Mouse (Mus musculus) thymus, postnatal 0 days (tissue): Measurements from ENCODE around the gene Ltbp1. TPM values are rescaled to one million over a fixed set of nuclear protein-coding genes. Genes with fewer than 3 reads are reported as not detected.

Experiments used
- DNase-seq: peaks from one replicate; pipeline ENCODE4 v3.0.0-alpha.2; 2015; ENCODE audit warnings: low spot score
- polyA plus RNA-seq: library from polyadenylated mRNA; unstranded; fragments of >200 nt; fragmentation: Nextera tagmentation; extraction: Ambion mirVana; gene quantifications from 2 replicates; pipeline ENCODE4 v1.2.1, GENCODE M21; 2015

The Ltbp1 gene
- polyA plus RNA-seq, 1 experiment from 2014 or later: 1.9 TPM

GRCm38 (mm10) chr17:75172685-75173205 is 167.4 kb downstream of the Ltbp1 start:
- DNase-seq: no peak

DNA sequence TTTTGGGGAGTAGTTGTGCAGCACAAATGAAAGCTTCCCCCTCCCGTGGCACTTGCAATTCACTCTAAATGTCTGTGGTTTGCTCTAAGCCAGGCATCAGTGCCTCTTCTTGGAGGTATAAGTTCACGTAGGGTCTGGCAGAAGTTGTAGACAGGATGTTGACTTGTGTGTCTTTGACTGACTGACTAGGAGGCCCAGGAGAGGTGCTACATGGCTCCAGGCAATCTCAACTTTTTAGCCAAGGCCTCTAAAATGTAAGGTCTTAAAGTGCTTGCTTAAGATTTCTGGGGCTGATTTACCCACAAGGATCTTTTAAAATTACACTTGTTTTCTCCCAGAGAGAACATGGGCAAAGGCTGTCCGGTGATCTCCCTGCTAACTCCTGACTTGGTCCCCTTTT is 169.1 kb downstream of the Ltbp1 start:
- no peak for DNase-seq

- DNase-seq: no peak
Measured at GRCm38 (mm10) chr17:75177920-75178867, 172.8 kb downstream of the Ltbp1 start.

DNA sequence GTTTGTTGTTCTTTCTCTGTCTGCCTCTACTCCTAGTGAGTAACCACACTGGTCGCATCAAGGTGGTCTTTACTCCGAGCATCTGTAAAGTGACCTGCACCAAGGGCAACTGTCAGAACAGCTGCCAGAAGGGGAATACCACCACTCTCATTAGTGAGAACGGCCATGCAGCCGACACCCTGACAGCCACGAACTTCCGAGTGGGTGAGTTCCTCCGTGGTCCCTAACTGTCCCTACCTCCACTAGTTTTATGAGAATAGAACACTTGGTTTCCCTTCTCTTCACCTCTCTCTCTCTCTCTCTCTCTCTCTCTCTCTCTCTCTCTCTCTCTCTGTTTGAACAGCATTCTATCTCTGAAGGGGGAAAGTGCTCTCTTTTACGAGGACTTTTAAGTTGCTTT is 173.6 kb downstream of the Ltbp1 start:
- DNase-seq: no peak

- no peak for DNase-seq
Measured at GRCm38 (mm10) chr17:75180301-75180700, 174.9 kb downstream of the Ltbp1 start.

GRCm38 (mm10) chr17:75180956-75181588 is 175.7 kb downstream of the Ltbp1 start:
- DNase-seq: no peak

GRCm38 (mm10) chr17:75182319-75183001 is 177.1 kb downstream of the Ltbp1 start:
- no peak for DNase-seq

DNA sequence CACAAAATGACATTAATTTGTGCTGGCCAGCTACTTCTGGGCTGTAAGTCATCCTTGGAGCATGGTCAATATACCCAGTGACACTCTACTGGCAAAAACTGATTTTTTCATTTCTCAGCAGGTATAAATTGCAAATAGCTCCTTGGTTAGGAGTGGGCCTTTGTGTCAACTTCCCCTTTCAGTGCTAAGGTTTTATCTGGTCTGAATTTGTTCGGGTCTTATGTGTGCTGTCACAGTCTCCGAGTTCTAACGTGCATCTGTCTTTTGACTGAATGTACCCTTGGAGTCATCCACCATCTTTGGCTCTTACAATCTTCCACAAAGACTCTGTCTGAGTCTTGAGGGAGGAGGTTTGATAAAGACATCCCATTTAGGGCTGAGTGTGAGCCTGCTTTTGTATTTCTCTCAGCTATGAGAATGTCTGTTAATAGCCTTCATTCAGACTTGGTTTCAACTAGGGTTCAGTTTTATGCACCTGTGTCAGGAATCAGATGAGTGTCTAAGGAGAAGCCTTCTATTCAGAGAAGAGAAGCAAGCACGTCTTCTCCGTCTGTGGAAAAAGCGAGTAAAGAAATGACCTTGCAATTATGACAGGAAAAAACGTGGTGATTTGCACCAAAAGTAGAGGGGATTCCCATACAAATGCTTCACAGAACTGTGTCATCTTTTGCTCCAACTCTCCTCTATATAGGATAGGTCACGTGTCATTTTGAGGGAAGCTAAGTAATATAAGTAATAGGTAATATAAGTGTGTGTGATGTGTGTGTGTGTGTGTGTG is 181.6 kb downstream of the Ltbp1 start:
- DNase-seq: no peak

- DNase-seq: no peak
Measured at GRCm38 (mm10) chr17:75196952-75197351, 191.6 kb downstream of the Ltbp1 start.

DNA sequence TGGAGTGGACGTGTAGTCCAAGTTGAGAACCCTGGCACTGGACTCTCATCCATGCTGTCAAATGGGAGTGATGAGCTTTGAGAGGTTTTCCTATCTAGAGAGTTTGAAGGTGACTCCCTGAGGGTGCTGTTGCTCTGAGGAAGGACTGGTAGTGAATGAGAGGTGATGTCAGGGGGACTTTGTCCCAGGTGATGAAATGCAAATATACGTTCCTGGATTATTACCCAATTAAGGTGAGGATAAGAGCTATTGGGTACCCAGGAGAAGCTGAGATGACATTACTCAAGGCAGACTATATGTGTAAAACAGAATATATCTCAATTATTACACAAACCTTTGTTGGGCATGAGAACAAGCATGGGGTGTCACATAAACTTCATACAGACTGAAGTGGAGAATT is 193.4 kb downstream of the Ltbp1 start:
- DNase-seq: no peak

DNA sequence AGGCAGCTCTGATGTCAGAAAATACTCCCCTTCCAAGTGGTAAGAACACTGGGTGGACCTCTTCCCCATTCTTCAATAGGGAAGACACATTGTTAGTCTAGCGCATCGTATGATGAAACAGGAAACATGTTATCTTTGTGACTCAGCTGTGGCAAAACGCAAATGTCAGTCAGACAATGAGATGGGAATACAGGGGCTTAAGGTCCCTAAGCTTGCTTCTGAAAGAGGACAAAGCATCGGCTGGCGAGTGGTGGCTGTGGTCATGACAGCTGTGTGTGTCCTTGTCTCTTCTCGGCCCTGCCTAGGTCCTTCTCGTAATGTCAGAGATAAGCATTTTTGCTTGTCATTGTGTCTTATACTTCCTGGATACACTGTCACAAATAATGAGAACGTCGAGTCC is 194.3 kb downstream of the Ltbp1 start:
- no peak for DNase-seq

GRCm38 (mm10) chr17:75202314-75202713 is 196.9 kb downstream of the Ltbp1 start:
- no peak for DNase-seq

DNA sequence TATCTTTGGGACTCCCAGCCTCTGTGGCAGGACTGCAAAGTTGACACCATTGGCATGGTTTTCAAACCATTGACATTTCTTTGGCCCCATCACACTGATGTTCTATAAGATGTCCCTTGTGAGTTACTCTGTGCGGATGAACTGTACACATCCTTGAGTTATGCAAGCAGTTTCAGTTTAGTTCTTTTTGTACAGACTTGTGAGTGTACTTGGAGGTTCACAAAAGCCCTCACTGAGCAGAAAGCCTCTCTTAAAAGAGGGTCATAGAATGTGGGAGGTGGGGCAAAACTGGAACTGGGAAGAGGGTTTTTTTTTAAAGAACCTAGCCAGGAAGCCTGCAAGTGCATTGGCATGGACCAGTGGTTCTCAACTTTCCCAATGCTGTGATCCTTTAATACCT is 198.7 kb downstream of the Ltbp1 start:
- no peak for DNase-seq

GRCm38 (mm10) chr17:75206281-75206680 is 200.9 kb downstream of the Ltbp1 start:
- no peak for DNase-seq

DNA sequence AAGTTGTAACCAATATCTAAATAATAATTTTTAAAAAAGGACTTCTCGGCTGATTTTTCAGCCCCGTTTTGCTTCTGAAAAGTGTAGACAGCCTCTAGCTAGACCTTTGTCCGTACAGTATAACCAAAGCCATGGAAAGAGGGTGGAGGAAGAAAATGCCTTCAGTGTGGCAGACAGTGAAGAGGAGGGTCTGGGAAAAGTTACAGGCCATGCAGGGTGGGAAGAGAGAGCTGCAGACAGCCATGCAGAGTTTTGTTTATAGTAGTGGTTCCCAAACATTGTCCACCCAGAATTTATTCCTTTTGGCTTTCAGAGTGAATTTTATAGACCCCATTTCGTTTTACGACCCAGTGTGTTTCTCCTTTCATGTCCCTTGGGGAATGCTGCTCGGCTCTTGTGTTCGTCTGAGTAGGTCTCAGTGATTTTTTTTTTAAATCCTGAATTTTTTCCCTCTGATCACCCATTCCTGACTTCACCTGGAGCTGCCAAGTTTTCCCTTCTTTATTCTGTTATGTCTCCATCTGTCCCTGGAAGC is 202.9 kb downstream of the Ltbp1 start:
- no peak for DNase-seq

GRCm38 (mm10) chr17:75210526-75210925 is 205.2 kb downstream of the Ltbp1 start:
- no peak for DNase-seq

GRCm38 (mm10) chr17:75216362-75216761 is 211.0 kb downstream of the Ltbp1 start:
- DNase-seq: no peak

- DNase-seq: no peak
Measured at GRCm38 (mm10) chr17:75218700-75219099, 213.3 kb downstream of the Ltbp1 start.

DNA sequence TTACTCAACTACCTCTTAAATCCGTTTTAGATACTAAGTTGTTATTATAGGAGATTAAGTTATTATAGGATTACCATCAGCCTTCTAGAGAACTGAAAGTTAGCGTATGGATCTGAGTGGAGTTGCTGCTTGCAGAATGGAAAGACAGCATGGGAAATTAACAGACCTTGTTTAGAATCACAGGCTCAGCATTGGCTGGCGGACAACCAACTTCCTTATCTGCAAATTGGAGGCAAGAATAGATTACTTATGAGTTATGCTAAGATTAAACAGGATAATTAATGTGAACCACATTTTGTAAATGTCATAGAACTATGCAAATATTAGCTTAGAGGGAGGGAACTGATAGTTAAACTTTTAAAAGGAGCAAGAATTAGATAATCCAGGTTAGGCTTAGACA is 223.0 kb downstream of the Ltbp1 start:
- DNase-seq: no peak

DNA sequence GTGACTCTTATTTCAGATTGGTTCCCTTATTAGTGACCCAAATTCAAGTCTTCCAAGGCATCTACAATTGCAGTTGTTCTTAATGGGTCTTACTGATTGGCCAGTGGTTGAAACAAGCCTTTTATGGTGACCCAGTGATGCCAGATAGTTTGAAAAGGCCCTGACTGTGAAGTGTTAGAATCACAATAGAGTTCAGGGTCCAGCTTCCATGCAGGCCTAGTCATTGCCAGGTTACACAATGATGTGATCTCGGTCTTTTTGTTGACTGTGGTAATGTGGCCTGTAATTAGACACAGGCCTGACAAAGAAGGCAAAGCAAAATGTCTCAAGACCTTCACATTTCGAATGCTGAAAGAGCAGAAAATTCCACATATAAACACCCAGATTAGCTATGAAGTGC is 227.8 kb downstream of the Ltbp1 start:
- DNase-seq: no peak

- DNase-seq: no peak
Measured at GRCm38 (mm10) chr17:75233923-75234322, 228.6 kb downstream of the Ltbp1 start.
